Mouse (Mus musculus) stomach, postnatal 0 days (tissue): ENCODE measurements around the gene Sec14l3. TPM values are rescaled to one million over a fixed set of nuclear protein-coding genes. Genes with fewer than 3 reads are reported as not detected.
"Not testable (repeated sequence)": the region's sequence is repeated elsewhere in the genome, so short reads cannot be mapped to it uniquely, and the experiment has no call there.

Experiments used
- ATAC-seq: fragments of 200-750 bp; cut with Nextera tagmentation; 2 replicates; pipeline ENCODE4 v1.8.0; 2017; ENCODE audit not compliant: low FRiP score, low TSS enrichment
- DNase-seq: peaks from one replicate; pipeline ENCODE4 v3.0.0-alpha.2; 2016; ENCODE audit warnings: low spot score
- H3K27ac ChIP-seq: fragments of 300-500 bp; sonication (generic); replicated peaks from 2 replicates; pipeline ENCODE4 v1.5.1; 2014; ENCODE audit warnings: mild to moderate bottlenecking, control low read depth
- H3K27me3 ChIP-seq: fragments of 300-500 bp; sonication (generic); 2 replicates; pipeline ENCODE4 v1.6.1; 2014; ENCODE audit warnings: low read length; ENCODE audit not compliant: control insufficient read depth, insufficient read depth
- H3K36me3 ChIP-seq: fragments of 300-500 bp; sonication (generic); 2 replicates; pipeline ENCODE4 v1.6.1; 2014; ENCODE audit warnings: low read length, mixed read lengths; ENCODE audit not compliant: control insufficient read depth, insufficient read depth
- H3K4me1 ChIP-seq: fragments of 300-500 bp; sonication (generic); replicated peaks from 2 replicates; pipeline ENCODE4 v1.6.1; 2014; ENCODE audit warnings: antibody characterized with exemption; ENCODE audit not compliant: control insufficient read depth, insufficient read depth
- H3K4me2 ChIP-seq: fragments of 300-500 bp; sonication (generic); replicated peaks from 2 replicates; pipeline ENCODE4 v1.6.1; 2014; ENCODE audit warnings: low read depth, mild to moderate bottlenecking, control low read depth, moderate library complexity
- H3K4me3 ChIP-seq: fragments of 300-500 bp; sonication (generic); 2 replicates; pipeline ENCODE4 v1.5.1; 2014; ENCODE audit warnings: low read depth, low read length, control low read depth
- H3K9ac ChIP-seq: fragments of 300-500 bp; sonication (generic); 2 replicates; pipeline ENCODE4 v1.6.1; 2014; ENCODE audit warnings: mild to moderate bottlenecking, low read length, control low read depth, mixed read lengths
- H3K9me3 ChIP-seq: fragments of 300-500 bp; sonication (generic); 2 replicates; pipeline ENCODE4 v1.6.1; 2016; ENCODE audit warnings: low read length; ENCODE audit not compliant: control insufficient read depth
- CTCF ChIP-seq: IDR thresholded peaks from 2 replicates; pipeline ENCODE4 v1.5.1; 2016; ENCODE audit warnings: antibody characterized with exemption, low read depth, mild to moderate bottlenecking, moderate library complexity
- EP300 ChIP-seq: optimal IDR thresholded peaks from 2 replicates; pipeline ENCODE3; 2016; ENCODE audit warnings: antibody characterized with exemption
- WGBS: fragments of 180-500 bp; shearing (Covaris S2); extraction: QIAGEN DNeasy Blood & Tissue Kit; methylation state at CpG from one replicate; pipeline ENCODE4 v1.1.7; 2014; 5-methylcytosine and 5-hydroxymethylcytosine counted together
- polyA plus RNA-seq: library from polyadenylated mRNA; unstranded; fragments of >200 nt; fragmentation: Nextera tagmentation; extraction: Ambion mirVana; gene quantifications from 2 replicates; pipeline ENCODE4 v1.2.1, GENCODE M21; 2015

The Sec14l3 gene
- polyA plus RNA-seq, 1 experiment from 2014 or later: 0.15 TPM

- no peak overlapping the region for H3K27ac ChIP-seq
- H3K9ac ChIP-seq: no peak overlapping the region
- TF ChIP-seq EP300 (no peak), CTCF (no peak)
- H3K4me2 ChIP-seq: no peak overlapping the region
- DNase-seq: no peak
- H3K36me3 ChIP-seq: no peaks in the 10 kb centered on the region
- H3K4me1 ChIP-seq: no peaks in the 10 kb centered on the region
- ATAC-seq: no peak
- no peak overlapping the region for H3K4me3 ChIP-seq
- no peaks in the 10 kb centered on the region for H3K27me3 ChIP-seq
- H3K9me3 ChIP-seq: no peaks in the 10 kb centered on the region
- 88% methylated on average over 4 of the region's 4 CpGs for WGBS
These were observed 47.4 kb downstream of the Sec14l3 start for GRCm38 (mm10) chr11:4112033-4112432.

GRCm38 (mm10) chr11:4112861-4113260, 48.2 kb downstream of the Sec14l3 start:
- Histone ChIP-seq H3K27me3 (no peaks in the 10 kb centered on the region), H3K4me3 (no peak overlapping the region), H3K4me1 (no peaks in the 10 kb centered on the region), H3K9me3 (no peaks in the 10 kb centered on the region), H3K9ac (no peak overlapping the region), H3K4me2 (no peak overlapping the region), H3K27ac (no peak overlapping the region), H3K36me3 (no peaks in the 10 kb centered on the region)
- no peak for ATAC-seq
- WGBS: 73% methylated on average over 6 of the region's 6 CpGs
- DNase-seq: no peak
- no peak for TF ChIP-seq CTCF
- TF ChIP-seq EP300: no peak

DNA sequence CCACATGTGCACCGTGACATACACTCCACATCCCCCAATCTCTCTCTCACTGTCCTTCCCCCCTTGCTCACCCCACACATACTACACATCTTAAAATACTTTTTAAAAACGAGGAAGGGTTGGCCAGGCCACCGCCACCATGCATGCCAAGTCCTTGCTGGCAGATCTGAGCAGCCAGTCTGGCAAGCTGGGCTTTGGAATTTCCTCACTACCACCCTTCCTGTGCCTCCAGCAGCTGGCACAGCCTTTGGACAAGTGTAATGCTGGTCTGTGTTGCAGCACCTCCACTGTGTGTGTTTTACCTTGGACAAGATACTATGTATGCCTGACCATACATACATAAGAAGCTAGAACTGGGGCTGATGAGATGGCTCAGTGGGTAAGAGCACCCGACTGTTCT, 48.9 kb downstream of the Sec14l3 start:
- Histone ChIP-seq H3K4me1 (no peaks in the 10 kb centered on the region), H3K4me2 (no peak overlapping the region), H3K27ac (no peak overlapping the region), H3K9me3 (no peaks in the 10 kb centered on the region), H3K27me3 (no peaks in the 10 kb centered on the region), H3K36me3 (no peaks in the 10 kb centered on the region), H3K4me3 (no peak overlapping the region), H3K9ac (no peak overlapping the region)
- ATAC-seq (no peak), DNase-seq (no peak)
- TF ChIP-seq CTCF (no peak), EP300 (no peak)
- WGBS: 89% methylated on average over 4 of the region's 4 CpGs

GRCm38 (mm10) chr11:4113970-4114369, 49.3 kb downstream of the Sec14l3 start:
- no peak for ATAC-seq
- 75% methylated on average over 6 of the region's 6 CpGs for WGBS
- Histone ChIP-seq H3K4me1 (no peaks in the 10 kb centered on the region), H3K4me2 (no peak overlapping the region), H3K27ac (no peak overlapping the region), H3K9me3 (no peaks in the 10 kb centered on the region), H3K9ac (no peak overlapping the region), H3K36me3 (no peaks in the 10 kb centered on the region), H3K4me3 (no peak overlapping the region), H3K27me3 (no peaks in the 10 kb centered on the region)
- DNase-seq: no peak
- TF ChIP-seq CTCF: no peak
- TF ChIP-seq EP300: no peak

GRCm38 (mm10) chr11:4114541-4114940, 49.9 kb downstream of the Sec14l3 start:
- not testable (repeated sequence) for H3K4me3 ChIP-seq, DNase-seq, H3K4me2 ChIP-seq, ATAC-seq, H3K36me3 ChIP-seq, H3K9me3 ChIP-seq, H3K4me1 ChIP-seq, H3K27me3 ChIP-seq, H3K27ac ChIP-seq, H3K9ac ChIP-seq
- 77% methylated on average over 6 of the region's 6 CpGs for WGBS

DNA sequence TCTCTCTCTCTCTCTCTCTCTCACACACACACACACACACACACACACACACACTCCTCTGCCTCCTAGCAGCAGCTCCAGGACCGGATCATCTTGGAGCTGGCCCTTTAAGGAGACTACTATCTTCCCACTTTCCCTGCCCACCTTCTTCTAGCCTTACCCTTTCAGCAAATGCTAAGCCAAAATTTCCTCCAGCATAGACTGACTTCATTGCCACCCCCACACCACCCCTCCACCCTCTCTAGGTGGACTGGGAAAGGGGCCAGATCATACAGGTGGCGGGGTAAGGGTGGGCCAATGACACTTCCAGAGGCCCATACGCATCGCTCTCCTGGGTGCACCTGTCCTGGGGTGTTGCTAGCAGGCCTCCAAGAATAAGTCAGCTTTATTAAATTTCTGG, 50.8 kb downstream of the Sec14l3 start:
- H3K9me3 ChIP-seq: no peaks in the 10 kb centered on the region
- DNase-seq (no peak), ATAC-seq (no peak)
- H3K4me3 ChIP-seq: no peak overlapping the region
- no peaks in the 10 kb centered on the region for H3K36me3 ChIP-seq
- no peak for TF ChIP-seq CTCF
- TF ChIP-seq EP300: no peak
- H3K27ac ChIP-seq: no peak overlapping the region
- WGBS: 89% methylated on average over 4 of the region's 4 CpGs
- no peaks in the 10 kb centered on the region for H3K27me3 ChIP-seq
- no peak overlapping the region for H3K9ac ChIP-seq
- H3K4me1 ChIP-seq: no peaks in the 10 kb centered on the region
- no peak overlapping the region for H3K4me2 ChIP-seq
